Comparison of ENCODE assay signal across 8 mouse cellular contexts in the genomic region with DNA sequence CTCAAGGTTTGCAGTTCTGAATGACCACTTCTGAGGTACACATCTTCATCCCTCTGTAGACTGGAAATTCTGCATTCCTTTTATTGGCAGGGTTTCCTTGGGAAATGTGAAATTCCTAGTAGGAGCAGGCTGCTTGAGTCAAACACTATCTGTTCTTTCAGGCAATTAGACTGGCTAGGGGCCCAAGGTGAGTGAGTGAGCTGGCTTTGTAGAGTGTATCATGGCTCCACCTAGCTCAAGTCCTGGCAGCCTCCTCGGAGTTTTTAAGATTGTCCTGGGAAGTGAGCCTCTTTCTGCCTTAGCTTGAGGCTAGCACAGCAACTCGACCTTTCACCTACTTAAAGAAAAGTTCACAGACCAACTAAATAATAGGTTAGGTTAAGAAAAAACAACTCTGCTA. TPM values are rescaled to one million over a fixed set of nuclear protein-coding genes. Genes with fewer than 3 reads are reported as not detected.
DNase-seq lines count a peak whose midpoint lies in the region; ATAC-seq and TF ChIP-seq lines count a peak whose summit lies in the region.

No protein-coding gene starts in this region.

- no peaks in the 10 kb centered on the region for H3K27me3 ChIP-seq in hindbrain, embryonic 12.5 days
- H3K27me3 ChIP-seq in hindbrain, embryonic 14.5 days (ENCODE audit: control insufficient read depth, insufficient read depth, low read length) = no peaks in the 10 kb centered on the region
- no peaks in the 10 kb centered on the region for H3K27me3 ChIP-seq in embryonic facial prominence, embryonic 10.5 days (replicated peaks; ENCODE audit: low read depth, poor library complexity, severe bottlenecking)
- H3K27me3 ChIP-seq in kidney, adult 2 months (replicated peaks; ENCODE audit: control insufficient read depth, insufficient read depth, low read length) = no peaks in the 10 kb centered on the region

- no peak overlapping the region for H3K9ac ChIP-seq in hindbrain, embryonic 12.5 days
- H3K9ac ChIP-seq in hindbrain, embryonic 14.5 days = no peak overlapping the region

- intact Hi-C loops in left cerebral cortex, adult 2 months (cut with DNase I) = loop anchor here (2.0 kb wide), 1 partner anchor 62 kb away; no protein-coding TSS in a partner anchor

- DNase-seq in hindbrain, embryonic 14.5 days (ENCODE audit: low spot score) = no peak
- peak; percentile 23 for DNase-seq in embryonic facial prominence, embryonic 10.5 days (ENCODE audit: low spot score)
- DNase-seq in kidney, adult 2 months = peak; percentile 79
- DNase-seq in lung, postnatal 36 days = peak; percentile 79
- no peak for DNase-seq in thymus, postnatal 36 days
- no peak for DNase-seq in left cerebral cortex, adult 2 months (ENCODE audit: extremely low spot score in 1 of 2, low spot score in 2 of 2)
- DNase-seq in MN1 (ENCODE audit: low spot score) = no peak

- no peak for TF ChIP-seq CTCF in kidney, adult 2 months (conservative IDR thresholded peaks at IDR 0.05; ENCODE audit: insufficient read depth, insufficient read length, low read depth, low read length)
- no peak for TF ChIP-seq CTCF in left cerebral cortex, adult 2 months (IDR thresholded peaks at IDR 0.05)

- ATAC-seq in hindbrain, embryonic 12.5 days (ENCODE audit: low FRiP score) = no peak
- ATAC-seq in hindbrain, embryonic 14.5 days (ENCODE audit: low FRiP score) = no peak

- H3K4me3 ChIP-seq in hindbrain, embryonic 12.5 days = no peak overlapping the region
- H3K4me3 ChIP-seq in hindbrain, embryonic 14.5 days (replicated peaks; ENCODE audit: low read length) = no peak overlapping the region
- no peak overlapping the region for H3K4me3 ChIP-seq in embryonic facial prominence, embryonic 10.5 days
- H3K4me3 ChIP-seq in kidney, adult 2 months (ENCODE audit: insufficient read depth, low read depth, low read length) = no peak overlapping the region
- no peak overlapping the region for H3K4me3 ChIP-seq in left cerebral cortex, adult 2 months

- peaks cover 32% of the 10 kb centered on the region for H3K4me1 ChIP-seq in hindbrain, embryonic 12.5 days
- peaks cover 26% of the 10 kb centered on the region for H3K4me1 ChIP-seq in hindbrain, embryonic 14.5 days (replicated peaks; ENCODE audit: control insufficient read depth, insufficient read depth, low read length)
- H3K4me1 ChIP-seq in embryonic facial prominence, embryonic 10.5 days = peaks cover 57% of the 10 kb centered on the region
- H3K4me1 ChIP-seq in kidney, adult 2 months (ENCODE audit: control insufficient read depth, insufficient read depth, low read length) = peaks cover 16% of the 10 kb centered on the region

- H3K36me3 ChIP-seq in hindbrain, embryonic 12.5 days = no peaks in the 10 kb centered on the region
- H3K36me3 ChIP-seq in hindbrain, embryonic 14.5 days (replicated peaks; ENCODE audit: control insufficient read depth, insufficient read depth) = no peaks in the 10 kb centered on the region
- H3K36me3 ChIP-seq in embryonic facial prominence, embryonic 10.5 days (replicated peaks) = no peaks in the 10 kb centered on the region
- no peaks in the 10 kb centered on the region for H3K36me3 ChIP-seq in kidney, adult 2 months (ENCODE audit: control insufficient read depth, insufficient read depth, low read length)

- H3K9me3 ChIP-seq in hindbrain, embryonic 12.5 days (replicated peaks) = no peaks in the 10 kb centered on the region
- H3K9me3 ChIP-seq in hindbrain, embryonic 14.5 days (ENCODE audit: control insufficient read depth, low read length) = no peaks in the 10 kb centered on the region
- no peaks in the 10 kb centered on the region for H3K9me3 ChIP-seq in embryonic facial prominence, embryonic 10.5 days

- 22% methylated on average over 2 of the region's 2 CpGs for whole genome bisulfite sequencing in hindbrain, embryonic 12.5 days
- 23% methylated on average over 2 of the region's 2 CpGs for WGBS in hindbrain, embryonic 14.5 days
- 4% methylated on average over 2 of the region's 2 CpGs for WGBS in embryonic facial prominence, embryonic 10.5 days
- WGBS in kidney, adult 2 months = 22% methylated on average over 2 of the region's 2 CpGs

- peak overlapping the region; percentile 48 for H3K27ac ChIP-seq in hindbrain, embryonic 12.5 days
- no peak overlapping the region for H3K27ac ChIP-seq in hindbrain, embryonic 14.5 days
- peak overlapping the region; percentile 99 for H3K27ac ChIP-seq in embryonic facial prominence, embryonic 10.5 days (replicated peaks)
- 0 out of 2 replicates have a peak overlapping the region, but pooled peaks have one; percentile 12 for H3K27ac ChIP-seq in kidney, adult 2 months (ENCODE audit: insufficient read depth, low read depth, low read length)
- no peak overlapping the region for H3K27ac ChIP-seq in left cerebral cortex, adult 2 months

- H3K4me2 ChIP-seq in hindbrain, embryonic 12.5 days (replicated peaks) = no peak overlapping the region
- no peak overlapping the region for H3K4me2 ChIP-seq in hindbrain, embryonic 14.5 days (replicated peaks)

- no peak for TF ChIP-seq POLR2A in kidney, adult 2 months (IDR thresholded peaks at IDR 0.05; ENCODE audit: low read depth, low read length)

RNA-seq across cellular contexts. Expression of a gene that starts 1.2 kb away (rescaled TPM):
- polyA plus RNA-seq in hindbrain, embryonic 12.5 days (2016; fragmentation: Nextera tagmentation; extraction: Ambion mirVana) = 83.2 and 96.6 TPM in 2 replicates
- polyA plus RNA-seq in hindbrain, embryonic 14.5 days (2014; fragmentation: Nextera tagmentation; extraction: Ambion mirVana) = 109 and 138 TPM in 2 replicates
- polyA plus RNA-seq in embryonic facial prominence, embryonic 10.5 days (2016; fragmentation: Nextera tagmentation; extraction: Ambion mirVana) = 83.9 and 84.3 TPM in 2 replicates
- polyA plus RNA-seq in kidney, adult 2 months (2012; rRNA removed) = 7.3 and 12.9 TPM in 2 replicates
- total RNA-seq in left cerebral cortex, adult 2 months (2021) = 100 to 1,000 TPM; 166 to 169 TPM

RNA-seq across cellular contexts. Expression of a gene that starts 1.4 kb away (rescaled TPM):
- 3.8 and 4.0 TPM in 2 replicates for polyA plus RNA-seq in hindbrain, embryonic 12.5 days (2016; fragmentation: Nextera tagmentation; extraction: Ambion mirVana)
- polyA plus RNA-seq in hindbrain, embryonic 14.5 days (2014; fragmentation: Nextera tagmentation; extraction: Ambion mirVana) = 2.9 and 4.3 TPM in 2 replicates
- polyA plus RNA-seq in embryonic facial prominence, embryonic 10.5 days (2016; fragmentation: Nextera tagmentation; extraction: Ambion mirVana) = 4.5 and 4.8 TPM in 2 replicates
- 0.45 and 0.69 TPM in 2 replicates for polyA plus RNA-seq in kidney, adult 2 months (2012; rRNA removed)
- total RNA-seq in left cerebral cortex, adult 2 months (2021) = 10 to 100 TPM; 17.0 to 25.6 TPM

Comparison
In these comparisons a context has a peak if more than half of its experiments do, and no peak if none do; other contexts are left out.
1. H3K27ac ChIP-seq: peak in hindbrain, embryonic 12.5 days (single experiment), embryonic facial prominence, embryonic 10.5 days (single experiment) and kidney, adult 2 months (single experiment); none in hindbrain, embryonic 14.5 days (single experiment) and left cerebral cortex, adult 2 months (single experiment).
2. DNase-seq: peak in embryonic facial prominence, embryonic 10.5 days (single experiment), kidney, adult 2 months (single experiment) and lung, postnatal 36 days (single experiment); none in hindbrain, embryonic 14.5 days (single experiment), thymus, postnatal 36 days (0 of 2), left cerebral cortex, adult 2 months (0 of 2) and MN1 (single experiment).